Mouse (Mus musculus): ENCODE measurements around the gene Dact1. TPM values are rescaled to one million over a fixed set of nuclear protein-coding genes. Genes with fewer than 3 reads are reported as not detected.

The Dact1 gene
- polyA plus RNA-seq, 1 experiment from 2014 or later, result 2.0 TPM

DNA sequence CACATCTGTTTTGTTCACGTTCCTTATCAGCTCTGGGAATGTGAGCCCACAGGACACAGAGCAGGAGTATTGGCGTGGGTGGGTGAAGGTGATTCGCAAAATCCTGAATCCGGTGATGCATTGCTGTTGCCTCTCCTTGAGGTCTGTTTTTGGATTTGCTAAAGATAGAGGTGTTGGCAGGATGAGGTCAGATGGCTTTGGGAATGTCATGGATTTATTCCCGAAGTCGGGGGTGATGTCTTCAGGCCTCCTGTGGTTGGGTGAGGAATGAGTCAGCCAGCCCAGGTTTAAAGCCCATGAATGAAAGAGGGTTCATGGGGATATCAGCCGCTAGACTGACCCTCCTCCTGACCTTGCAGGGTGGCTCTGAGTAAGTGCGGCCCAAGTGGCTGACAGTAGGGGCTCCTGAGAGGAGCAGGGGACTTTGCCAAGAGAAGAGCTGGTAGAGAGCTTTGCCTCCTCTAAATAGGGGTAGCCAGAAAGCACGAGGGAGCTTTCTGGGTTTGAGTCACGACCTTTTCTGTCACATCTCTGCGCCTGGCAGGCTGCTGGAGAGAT is 27.4 kb downstream of the Dact1 start:
- DNase-seq (ENCODE audit: low spot score), result no peak

DNA sequence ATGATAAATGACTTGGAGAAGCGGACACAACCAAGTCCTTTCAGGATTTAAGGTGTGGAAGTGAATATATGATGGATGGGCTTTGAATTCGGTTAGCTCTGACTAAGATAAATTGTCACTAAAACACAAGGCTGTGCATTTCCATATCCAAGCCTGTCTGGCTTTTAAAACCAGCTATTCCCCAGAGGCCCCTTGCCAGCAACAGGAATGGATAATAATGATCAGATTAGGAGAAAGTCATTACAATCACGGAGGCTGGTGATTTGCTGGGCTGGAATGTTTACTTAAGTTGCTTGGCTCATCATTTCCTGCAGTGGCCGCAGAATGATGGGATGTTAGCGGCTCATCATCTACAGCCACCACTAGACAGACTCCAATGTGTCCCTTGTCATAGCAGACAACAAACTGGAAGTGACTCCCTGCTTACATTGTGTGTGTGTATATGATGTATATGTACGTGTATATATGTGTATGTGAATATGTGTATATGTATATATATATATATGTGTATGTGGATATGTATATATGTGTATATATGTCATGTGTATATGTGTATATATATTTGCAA is 28.3 kb downstream of the Dact1 start:
- DNase-seq (ENCODE audit: low spot score), result no peak

DNA sequence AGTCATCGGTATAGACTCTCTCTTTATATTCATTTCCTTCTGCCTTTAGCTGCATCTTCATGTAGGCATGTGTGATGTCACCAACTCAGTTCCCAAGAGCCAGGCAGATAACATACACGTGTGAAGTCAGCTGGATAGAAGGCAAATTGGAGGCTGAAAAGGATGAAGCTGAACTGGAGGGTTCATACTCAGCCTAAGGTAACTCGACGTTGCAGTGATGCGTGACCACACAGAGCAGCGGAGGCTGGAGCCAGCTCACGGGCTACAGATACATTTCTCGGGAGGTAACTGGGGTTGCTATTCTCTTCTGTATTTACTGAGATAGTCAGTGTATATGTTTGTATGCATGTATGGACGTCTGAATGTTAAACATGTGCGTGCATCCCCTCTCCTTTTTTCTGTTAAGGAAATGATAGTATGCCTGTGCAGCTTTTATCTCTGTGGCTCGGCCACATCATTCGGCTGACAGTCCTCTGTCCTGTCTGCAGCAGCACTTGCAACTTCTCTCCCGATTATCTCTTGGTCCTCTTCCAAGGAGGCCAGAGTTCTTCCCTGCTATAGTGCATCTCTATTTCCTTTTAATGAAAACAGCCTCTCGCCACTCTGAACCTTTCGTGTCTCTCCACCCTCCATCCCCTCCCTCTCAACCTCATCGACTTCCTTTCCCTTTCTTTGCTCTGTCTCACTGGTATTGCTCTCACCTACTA is 29.6 kb downstream of the Dact1 start:
- no peak for DNase-seq (ENCODE audit: low spot score)

DNA sequence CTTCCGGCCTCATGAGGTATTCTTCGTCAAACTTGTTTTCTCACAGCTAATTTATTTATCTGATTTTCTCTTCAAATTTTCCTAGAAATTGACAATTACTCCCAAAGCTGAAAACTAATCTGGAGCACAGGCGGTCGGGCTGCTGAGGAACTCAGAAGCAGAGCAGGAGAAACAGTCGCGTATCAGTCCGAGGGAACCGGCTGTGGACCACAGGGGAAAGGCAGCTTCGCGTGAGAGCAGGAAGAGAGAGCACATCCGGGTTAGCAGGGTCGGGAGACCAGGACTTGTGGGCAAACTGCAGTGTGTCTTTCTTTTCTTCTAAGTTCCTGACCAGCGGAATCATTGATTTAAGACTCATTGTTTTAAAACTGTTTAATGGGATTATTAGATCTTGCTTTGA is 32.7 kb downstream of the Dact1 start:
- DNase-seq (ENCODE audit: low spot score), result peak; percentile 40

GRCm38 (mm10) chr12:71345471-71345870 is 35.8 kb downstream of the Dact1 start:
- DNase-seq (ENCODE audit: low spot score), result no peak

DNA sequence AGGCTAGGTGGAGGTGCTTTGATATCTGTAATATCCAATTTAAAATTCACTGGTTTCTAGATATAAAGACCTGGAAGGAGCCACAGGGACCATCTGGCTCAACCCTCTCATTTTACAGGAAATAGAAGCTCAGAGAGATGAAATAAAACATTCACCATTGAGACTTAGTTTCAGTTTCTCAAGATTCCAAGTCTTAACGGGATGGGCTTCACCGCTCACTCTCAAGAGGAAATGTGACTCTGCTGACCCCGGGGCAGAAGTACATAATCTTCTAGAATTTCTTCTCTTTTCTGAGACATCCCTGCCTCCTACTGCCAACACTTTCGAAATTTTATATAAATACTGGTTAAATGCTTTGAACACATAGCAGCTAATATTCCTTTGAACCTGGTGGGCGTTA is 36.4 kb downstream of the Dact1 start:
- no peak for DNase-seq (ENCODE audit: low spot score)

DNA sequence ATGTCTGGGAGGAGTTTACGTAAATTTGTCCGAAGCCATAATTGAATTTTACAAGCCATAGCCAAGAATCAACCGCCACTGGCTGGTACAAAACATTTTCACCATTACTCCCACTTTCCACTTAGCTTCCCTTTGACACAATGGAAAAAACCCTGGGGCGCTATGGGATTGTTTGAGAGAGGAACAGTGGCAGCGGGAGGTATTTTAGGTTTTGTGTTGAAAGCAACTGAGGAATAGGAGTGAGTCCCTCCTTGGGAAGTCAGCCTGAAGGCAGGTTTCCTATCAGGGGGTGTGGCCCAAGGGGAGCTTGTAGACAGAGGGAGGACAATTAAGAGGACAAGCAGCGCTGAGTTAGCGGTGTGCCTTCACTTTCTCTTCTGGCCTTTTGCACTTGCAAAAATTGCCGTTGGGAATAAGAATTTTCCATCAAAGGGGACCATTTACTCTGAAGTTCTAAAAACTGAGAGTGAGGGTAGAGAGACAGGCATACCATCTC is 38.8 kb downstream of the Dact1 start:
- DNase-seq (ENCODE audit: low spot score), result no peak

GRCm38 (mm10) chr12:71350077-71350476 is 40.4 kb downstream of the Dact1 start:
- DNase-seq (ENCODE audit: low spot score), result no peak

GRCm38 (mm10) chr12:71354656-71355055 is 45.0 kb downstream of the Dact1 start:
- no peak for DNase-seq (ENCODE audit: low spot score)

DNA sequence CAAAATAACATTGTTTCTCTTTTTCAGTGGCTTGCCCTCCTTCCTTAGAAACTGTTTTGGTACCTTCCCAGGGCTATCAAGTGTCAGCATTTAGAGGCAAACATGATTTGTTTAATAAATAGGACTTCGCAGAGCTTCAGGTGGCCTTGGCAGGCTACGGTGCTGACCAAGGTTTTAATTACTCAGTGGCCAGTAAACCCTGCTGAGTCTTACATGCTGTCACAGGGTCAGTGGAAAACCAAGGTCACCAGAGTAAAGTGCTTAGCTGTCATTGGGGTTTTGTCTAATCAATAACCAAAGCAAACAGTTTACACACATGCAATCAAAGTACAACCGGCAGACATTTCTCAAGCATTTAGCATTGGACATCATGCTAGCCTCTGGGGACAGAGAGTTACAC is 45.4 kb downstream of the Dact1 start:
- DNase-seq (ENCODE audit: low spot score), result no peak

DNA sequence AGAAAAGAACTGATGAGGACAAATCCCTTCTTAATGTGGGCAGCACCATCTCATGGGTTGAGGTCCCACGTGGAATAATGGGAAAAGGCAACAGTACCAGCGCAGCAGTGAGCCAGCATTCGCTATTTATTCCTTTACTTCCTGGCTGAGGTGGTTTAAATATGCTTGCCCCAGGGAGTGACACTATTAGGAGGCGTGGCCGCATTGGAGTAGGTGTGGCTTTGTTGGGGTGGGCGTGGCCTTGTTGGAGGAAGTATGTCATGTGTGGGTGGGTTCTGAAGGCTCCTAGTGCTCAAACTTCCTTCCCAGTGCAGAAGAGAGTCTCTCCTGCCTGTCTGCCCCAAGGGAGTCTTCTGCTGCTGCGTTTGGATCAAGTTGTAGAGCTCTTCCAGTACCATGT is 51.9 kb downstream of the Dact1 start:
- DNase-seq (ENCODE audit: low spot score), result no peak

GRCm38 (mm10) chr12:71362425-71362824 is 52.7 kb downstream of the Dact1 start:
- DNase-seq (ENCODE audit: low spot score), result no peak

GRCm38 (mm10) chr12:71364106-71364505 is 54.4 kb downstream of the Dact1 start:
- no peak for DNase-seq (ENCODE audit: low spot score)

DNA sequence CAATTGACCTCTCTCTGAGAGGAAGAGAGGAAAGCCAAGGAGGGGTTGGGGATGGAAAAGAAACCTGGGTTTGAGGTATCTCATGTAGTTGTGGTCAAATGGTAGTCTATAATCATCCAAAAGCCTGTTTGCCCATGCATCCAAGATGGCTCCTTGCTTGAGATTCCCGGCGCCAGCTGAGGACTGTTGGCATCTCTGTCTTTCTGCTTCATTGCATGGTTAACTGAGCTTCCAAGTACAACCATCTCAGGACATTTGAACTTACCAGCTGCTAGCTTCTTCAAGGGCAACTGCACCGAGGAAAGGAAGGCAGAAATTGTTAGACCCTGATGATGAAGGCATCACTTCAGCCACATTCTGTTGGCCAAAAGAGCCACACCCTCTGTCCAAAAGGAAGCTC is 54.8 kb downstream of the Dact1 start:
- no peak for DNase-seq (ENCODE audit: low spot score)

- DNase-seq (ENCODE audit: low spot score), result no peak
Measured at GRCm38 (mm10) chr12:71365208-71365607, 55.5 kb downstream of the Dact1 start.

- no peak for DNase-seq (ENCODE audit: low spot score)
Measured at GRCm38 (mm10) chr12:71366175-71366574, 56.5 kb downstream of the Dact1 start.

- no peak for DNase-seq (ENCODE audit: low spot score)
Measured at GRCm38 (mm10) chr12:71368631-71369030, 58.9 kb downstream of the Dact1 start.

Other genes starting within 250 kb of the Dact1 start
- gene Tomm20l, start 198.5 kb upstream of the Dact1 start, polyA plus RNA-seq (2015; fragmentation: Nextera tagmentation; extraction: Ambion mirVana), result 0.26 TPM in 1 of 2 replicates, not detected in the other
- 89.8 and 90.0 TPM in 2 replicates for gene Timm9, start 173.2 kb upstream of the Dact1 start, polyA plus RNA-seq (2015; fragmentation: Nextera tagmentation; extraction: Ambion mirVana)
- 13.6 and 17.1 TPM in 2 replicates for gene 2700049A03Rik, start 173.0 kb upstream of the Dact1 start, polyA plus RNA-seq (2015; fragmentation: Nextera tagmentation; extraction: Ambion mirVana)